Mouse (Mus musculus): ENCODE measurements around the gene Magi2.

- TF ChIP-seq CTCF (IDR thresholded peaks at IDR 0.05; ENCODE audit: low read depth) (no peak), EP300 (IDR thresholded peaks at IDR 0.05; ENCODE audit: low read depth) (no peak)
Observed at GRCm38 (mm10) chr5:19717296-19717695, 490.5 kb downstream of the Magi2 start.
